Mouse (Mus musculus): ENCODE measurements around the gene Nodal.

Nodal gene

GRCm38 (mm10) chr10:61398125-61398524 lies 19.6 kb upstream of the Nodal start:
- no peak for DNase-seq (ENCODE audit: extremely low read depth, low read depth, low spot score)

DNA sequence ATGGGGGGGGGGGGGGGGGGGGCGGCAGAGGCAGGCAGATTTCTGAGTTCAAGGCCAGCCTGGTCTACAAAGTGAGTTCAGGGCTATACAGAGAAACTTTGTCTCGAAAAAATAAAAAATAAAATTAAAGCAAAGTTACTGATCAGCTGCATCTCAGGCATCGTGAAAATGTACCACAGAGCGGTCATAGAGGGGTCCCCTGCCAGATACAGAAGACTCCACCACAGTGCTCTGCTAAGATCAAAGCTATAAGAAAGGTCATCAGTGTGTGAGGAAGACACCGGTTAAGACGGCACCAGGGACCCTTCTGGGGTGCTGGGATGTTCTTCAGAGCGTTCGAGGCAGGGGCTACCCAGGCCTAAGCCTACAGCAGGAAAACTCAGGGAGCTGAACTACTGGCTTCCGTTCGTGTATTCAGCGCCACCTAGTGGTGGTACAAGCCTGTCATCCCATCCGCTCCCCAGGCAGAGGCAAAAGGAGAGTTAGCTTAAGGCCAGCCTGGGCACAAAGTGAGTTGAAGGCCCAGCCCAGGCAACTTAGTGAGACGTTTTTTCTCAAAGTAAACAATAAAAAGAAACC lies 18.5 kb upstream of the Nodal start:
- no peak for DNase-seq (ENCODE audit: extremely low read depth, low read depth, low spot score)

GRCm38 (mm10) chr10:61400407-61400806 lies 17.4 kb upstream of the Nodal start:
- no peak for DNase-seq (ENCODE audit: extremely low read depth, low read depth, low spot score)

- no peak for DNase-seq (ENCODE audit: extremely low read depth, low read depth, low spot score)
Measured at GRCm38 (mm10) chr10:61402480-61402879, 15.3 kb upstream of the Nodal start.

DNA sequence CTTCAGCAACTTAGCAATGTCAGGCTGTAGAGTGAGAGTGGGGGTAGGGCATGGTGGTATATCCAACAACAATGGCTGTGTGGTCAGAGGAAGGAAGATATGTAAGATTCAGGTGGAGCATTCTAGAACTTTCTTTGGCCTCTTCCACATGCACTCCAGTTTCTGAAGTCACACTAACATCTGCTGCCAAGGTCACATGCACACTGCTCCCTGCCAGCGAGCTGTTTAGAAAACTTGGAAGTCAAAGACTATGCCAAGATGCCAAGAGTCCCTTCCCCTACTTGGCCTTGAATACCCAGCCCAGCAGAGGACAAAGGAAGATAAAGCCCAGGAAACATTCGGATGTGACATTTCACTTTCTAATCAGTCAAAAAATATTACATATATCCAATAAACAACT lies 14.9 kb upstream of the Nodal start:
- no peak for DNase-seq (ENCODE audit: extremely low read depth, low read depth, low spot score)

DNA sequence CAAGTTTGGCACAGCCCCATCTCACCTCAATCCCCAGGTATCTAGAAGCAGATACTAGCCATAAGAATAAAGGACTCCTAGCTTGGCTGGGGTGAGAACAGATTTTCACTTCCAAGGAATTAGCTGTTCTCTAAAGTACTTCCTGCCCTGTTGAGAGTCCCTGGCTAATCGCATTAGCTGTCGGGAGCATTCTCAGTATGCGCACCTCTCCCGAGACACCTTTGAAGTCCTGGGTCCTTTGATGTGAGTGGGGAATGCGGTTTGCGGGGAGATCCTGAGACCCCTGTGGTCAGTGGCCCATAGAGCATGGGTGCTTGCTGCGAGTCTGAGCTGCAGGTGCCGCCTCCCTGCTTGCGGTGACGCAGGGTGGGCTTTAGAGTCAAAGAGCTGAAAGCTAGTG lies 11.8 kb upstream of the Nodal start:
- no peak for DNase-seq (ENCODE audit: extremely low read depth, low read depth, low spot score)

DNA sequence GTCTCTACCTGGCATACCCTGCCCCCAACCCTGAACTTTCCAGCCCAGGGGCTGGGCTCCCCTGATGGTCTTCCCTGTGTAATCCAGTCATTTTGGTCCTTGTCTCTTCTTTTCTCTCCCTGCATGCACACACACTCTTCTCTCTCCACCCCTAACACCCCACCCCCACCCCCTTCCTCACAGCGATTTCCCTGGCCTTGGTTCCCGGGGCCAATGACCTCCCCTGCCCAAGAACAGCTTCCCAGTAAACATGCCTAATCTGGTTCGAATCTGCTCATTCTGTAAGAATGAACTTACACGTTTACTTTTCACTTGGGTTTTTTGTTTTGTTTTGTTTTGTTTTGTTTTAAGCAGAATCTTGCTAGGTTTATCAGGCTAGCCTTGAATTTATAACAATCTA lies 8.0 kb upstream of the Nodal start:
- DNase-seq (ENCODE audit: extremely low read depth, low read depth, low spot score), result no peak

DNA sequence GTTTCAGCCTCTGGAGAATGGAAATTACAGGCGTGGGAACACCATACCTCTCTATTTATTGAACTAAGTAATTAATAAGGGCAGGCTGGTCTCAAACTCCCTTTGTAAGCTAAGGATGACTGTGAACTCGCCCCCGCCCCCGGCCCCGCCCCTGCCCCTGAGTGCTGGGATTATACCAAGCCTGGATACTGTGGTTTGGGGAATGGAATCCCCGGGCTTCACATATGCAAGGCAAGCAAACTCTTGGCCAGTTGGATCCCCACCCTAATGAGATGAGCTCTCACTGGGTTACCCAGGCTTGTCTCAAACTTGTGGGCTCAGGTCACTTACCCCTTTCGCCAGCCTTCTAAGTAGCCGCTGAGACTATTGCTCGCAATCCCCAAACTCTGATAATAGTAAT lies 7.6 kb upstream of the Nodal start:
- DNase-seq (ENCODE audit: extremely low read depth, low read depth, low spot score), result no peak

GRCm38 (mm10) chr10:61412910-61413625 lies 4.7 kb upstream of the Nodal start:
- DNase-seq (ENCODE audit: extremely low read depth, low read depth, low spot score), result no peak

DNA sequence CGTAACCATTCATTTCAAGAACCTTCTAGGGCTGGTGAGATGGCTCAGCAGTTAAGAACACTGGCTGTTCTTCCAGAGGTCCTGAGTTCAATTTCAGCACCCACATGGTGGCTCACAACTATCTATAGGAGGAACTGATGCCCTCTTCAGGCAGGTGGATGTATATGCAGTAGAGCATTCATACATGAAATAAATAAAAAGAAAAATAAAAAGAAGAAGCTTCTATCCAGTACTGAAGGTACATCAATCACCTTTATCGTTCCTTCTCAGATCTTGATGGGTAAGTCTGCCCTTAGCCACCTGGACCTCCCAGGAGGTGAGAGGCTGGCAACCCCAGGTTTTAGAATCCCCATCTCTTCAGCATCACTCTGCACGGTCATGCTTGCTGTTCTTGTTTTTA lies 2.5 kb upstream of the Nodal start:
- DNase-seq (ENCODE audit: extremely low read depth, low read depth, low spot score), result no peak

DNA sequence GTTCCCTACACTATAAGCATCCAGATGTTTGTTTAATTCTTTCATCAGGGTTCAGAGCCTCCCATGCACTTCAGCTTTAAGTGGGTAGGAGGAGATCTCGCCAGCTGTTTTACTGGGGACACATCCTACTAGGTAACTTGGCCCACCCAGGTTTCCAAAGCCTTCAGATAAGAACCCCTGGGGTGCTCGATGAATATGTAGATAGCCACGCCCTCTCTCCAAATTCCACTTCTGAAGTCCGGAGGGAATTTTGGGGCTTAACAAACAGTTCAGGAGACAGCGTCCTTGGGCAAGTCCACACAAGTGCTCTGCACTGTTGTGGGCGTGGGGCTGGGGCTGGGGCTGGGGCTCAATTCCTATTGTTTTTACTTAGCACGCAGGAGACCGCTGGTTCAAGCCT lies 1.9 kb upstream of the Nodal start:
- DNase-seq (ENCODE audit: extremely low read depth, low read depth, low spot score), result no peak

DNA sequence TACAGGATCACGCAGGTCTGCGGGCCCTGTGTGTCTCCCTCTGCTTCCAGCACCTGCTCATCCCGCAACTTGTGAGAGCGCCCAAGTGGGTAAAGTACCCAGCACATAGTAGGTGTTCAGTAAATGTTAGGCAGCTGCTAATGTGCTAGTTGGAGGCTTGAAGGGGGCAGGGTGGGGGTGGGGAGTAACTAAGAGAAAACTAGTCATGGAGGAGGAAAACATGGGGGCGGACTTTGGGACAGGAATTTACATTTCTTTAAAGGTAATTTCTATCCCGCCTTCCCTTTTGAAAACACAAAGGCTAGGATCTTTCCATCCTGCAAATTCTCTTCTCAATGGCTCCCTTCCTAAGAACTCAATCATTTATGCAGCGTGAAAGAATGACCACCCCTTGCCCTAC lies 1.2 kb upstream of the Nodal start:
- DNase-seq (ENCODE audit: extremely low read depth, low read depth, low spot score), result no peak

DNA sequence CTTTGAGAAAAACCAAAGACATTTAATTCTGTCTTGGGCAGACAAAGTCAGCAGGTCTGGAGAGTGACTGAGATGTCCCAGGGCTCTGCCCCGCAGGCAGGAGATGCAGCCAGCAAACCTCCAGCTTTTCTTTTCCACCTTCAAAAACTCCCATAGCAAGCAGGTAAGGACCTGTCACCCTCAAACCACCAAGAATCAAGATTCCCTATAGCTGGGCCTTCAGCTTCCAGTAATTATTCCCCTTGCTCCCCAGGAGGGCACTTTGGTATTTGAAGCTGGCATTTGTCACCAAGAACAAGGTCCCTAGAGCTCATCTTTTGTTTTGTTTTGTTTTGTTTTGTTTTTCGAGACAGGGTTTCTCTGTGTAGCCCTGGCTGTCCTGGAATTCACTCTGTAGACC lies 726 bp upstream of the Nodal start:
- no peak for DNase-seq (ENCODE audit: extremely low read depth, low read depth, low spot score)

- no peak for DNase-seq (ENCODE audit: extremely low read depth, low read depth, low spot score)
Measured at GRCm38 (mm10) chr10:61418131-61418900, 544 bp downstream of the Nodal start.

- DNase-seq (ENCODE audit: extremely low read depth, low read depth, low spot score), result no peak
Measured at GRCm38 (mm10) chr10:61419146-61419545, 1.4 kb downstream of the Nodal start.

- no peak for DNase-seq (ENCODE audit: extremely low read depth, low read depth, low spot score)
Measured at GRCm38 (mm10) chr10:61420011-61420410, 2.2 kb downstream of the Nodal start.

- DNase-seq (ENCODE audit: extremely low read depth, low read depth, low spot score), result no peak
Measured at GRCm38 (mm10) chr10:61422861-61423260, 5.1 kb downstream of the Nodal start.

GRCm38 (mm10) chr10:61423289-61423688 lies 5.5 kb downstream of the Nodal start:
- DNase-seq (ENCODE audit: extremely low read depth, low read depth, low spot score), result no peak

DNA sequence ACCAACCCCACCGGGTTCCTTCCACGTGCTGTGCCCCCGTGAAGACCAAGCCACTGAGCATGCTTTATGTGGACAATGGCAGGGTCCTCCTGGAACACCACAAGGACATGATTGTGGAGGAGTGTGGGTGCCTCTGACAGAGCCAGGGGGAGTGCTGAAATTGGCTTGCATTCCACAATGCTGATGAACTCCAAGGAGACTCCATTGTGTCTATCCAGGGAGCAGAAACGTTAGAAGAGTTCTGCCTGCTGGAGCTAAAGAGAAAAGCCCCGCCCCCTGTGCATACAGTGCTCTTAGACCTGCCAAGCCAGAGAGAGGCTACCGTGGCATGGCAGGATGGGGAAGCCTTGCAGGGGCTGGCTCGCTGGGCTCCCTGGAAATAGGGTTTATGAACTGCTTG lies 6.7 kb downstream of the Nodal start:
- no peak for DNase-seq (ENCODE audit: extremely low read depth, low read depth, low spot score)

DNA sequence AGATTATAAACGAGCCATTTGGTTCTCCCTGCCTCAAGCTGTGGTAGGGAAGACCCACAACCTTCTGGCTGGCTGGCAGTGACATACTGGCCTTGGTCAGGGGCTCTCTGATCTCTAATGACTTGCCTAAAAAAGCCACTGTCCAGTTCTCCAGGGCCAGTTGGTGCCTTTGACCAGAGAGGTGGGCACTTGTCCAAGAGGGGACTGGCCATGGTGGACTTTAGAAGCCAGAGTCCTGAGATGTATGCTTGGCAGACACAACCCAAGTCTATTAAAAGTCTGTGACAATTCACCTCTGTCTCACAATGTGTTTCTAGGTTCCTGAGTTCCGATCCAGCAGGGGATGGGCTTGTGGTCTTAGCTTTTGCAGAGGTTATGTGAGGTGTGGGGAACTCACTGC lies 7.3 kb downstream of the Nodal start:
- DNase-seq (ENCODE audit: extremely low read depth, low read depth, low spot score), result no peak

GRCm38 (mm10) chr10:61426251-61426757 lies 8.5 kb downstream of the Nodal start:
- no peak for DNase-seq (ENCODE audit: extremely low read depth, low read depth, low spot score)

GRCm38 (mm10) chr10:61427951-61428350 lies 10.2 kb downstream of the Nodal start:
- DNase-seq (ENCODE audit: extremely low read depth, low read depth, low spot score), result no peak
